Mouse (Mus musculus) heart, embryonic 13.5 days (tissue): ENCODE measurements around the gene Zfp954. TPM values are rescaled to one million over a fixed set of nuclear protein-coding genes. Genes with fewer than 3 reads are reported as not detected.
"Not testable (repeated sequence)": the region's sequence is repeated elsewhere in the genome, so short reads cannot be mapped to it uniquely, and the experiment has no call there.

Experiments used
- ATAC-seq: fragments of 200-750 bp; cut with Nextera tagmentation; 2 replicates; pipeline ENCODE4 v1.8.0; 2017; ENCODE audit warnings: moderate TSS enrichment; ENCODE audit not compliant: insufficient number of reproducible peaks, low FRiP score, low TSS enrichment; ENCODE audit errors: extremely low read depth
- H3K27ac ChIP-seq: fragments of 300-500 bp; sonication (generic); replicated peaks from 2 replicates; pipeline ENCODE4 v1.5.1; 2015; ENCODE audit warnings: moderate library complexity, mild to moderate bottlenecking, inconsistent platforms
- H3K27me3 ChIP-seq: fragments of 300-500 bp; sonication (generic); replicated peaks from 2 replicates; pipeline ENCODE4 v1.6.1; 2015; ENCODE audit warnings: mild to moderate bottlenecking, inconsistent platforms
- H3K36me3 ChIP-seq: fragments of 300-500 bp; sonication (generic); 2 replicates; pipeline ENCODE4 v1.6.1; 2015; ENCODE audit warnings: mild to moderate bottlenecking, inconsistent platforms
- H3K4me1 ChIP-seq: fragments of 300-500 bp; sonication (generic); 2 replicates; pipeline ENCODE4 v1.6.1; 2015; ENCODE audit warnings: inconsistent platforms
- H3K4me2 ChIP-seq: fragments of 300-500 bp; sonication (generic); 2 replicates; pipeline ENCODE4 v1.6.1; 2015; ENCODE audit warnings: inconsistent platforms, mild to moderate bottlenecking, moderate library complexity
- H3K4me3 ChIP-seq: fragments of 300-500 bp; sonication (generic); 2 replicates; pipeline ENCODE4 v1.5.1; 2015; ENCODE audit warnings: moderate library complexity, mild to moderate bottlenecking, inconsistent platforms
- H3K9ac ChIP-seq: fragments of 300-500 bp; sonication (generic); 2 replicates; pipeline ENCODE4 v1.6.1; 2015; ENCODE audit warnings: inconsistent platforms, mild to moderate bottlenecking, moderate library complexity
- H3K9me3 ChIP-seq: fragments of 300-500 bp; sonication (generic); 2 replicates; pipeline ENCODE4 v1.6.1; 2016; ENCODE audit warnings: inconsistent platforms
- WGBS: fragments of 180-500 bp; shearing (Covaris S2); methylation state at CpG from one replicate; pipeline ENCODE4 v1.1.7; 2015; ENCODE audit warnings: mixed read lengths; 5-methylcytosine and 5-hydroxymethylcytosine counted together
- polyA plus RNA-seq: library from polyadenylated mRNA; unstranded; fragments of >200 nt; fragmentation: Nextera tagmentation; extraction: Ambion mirVana; gene quantifications from 2 replicates; pipeline ENCODE4 v1.2.1, GENCODE M21; 2015

Gene Zfp954
- polyA plus RNA-seq: 6.6 and 7.4 TPM in 2 replicates

DNA sequence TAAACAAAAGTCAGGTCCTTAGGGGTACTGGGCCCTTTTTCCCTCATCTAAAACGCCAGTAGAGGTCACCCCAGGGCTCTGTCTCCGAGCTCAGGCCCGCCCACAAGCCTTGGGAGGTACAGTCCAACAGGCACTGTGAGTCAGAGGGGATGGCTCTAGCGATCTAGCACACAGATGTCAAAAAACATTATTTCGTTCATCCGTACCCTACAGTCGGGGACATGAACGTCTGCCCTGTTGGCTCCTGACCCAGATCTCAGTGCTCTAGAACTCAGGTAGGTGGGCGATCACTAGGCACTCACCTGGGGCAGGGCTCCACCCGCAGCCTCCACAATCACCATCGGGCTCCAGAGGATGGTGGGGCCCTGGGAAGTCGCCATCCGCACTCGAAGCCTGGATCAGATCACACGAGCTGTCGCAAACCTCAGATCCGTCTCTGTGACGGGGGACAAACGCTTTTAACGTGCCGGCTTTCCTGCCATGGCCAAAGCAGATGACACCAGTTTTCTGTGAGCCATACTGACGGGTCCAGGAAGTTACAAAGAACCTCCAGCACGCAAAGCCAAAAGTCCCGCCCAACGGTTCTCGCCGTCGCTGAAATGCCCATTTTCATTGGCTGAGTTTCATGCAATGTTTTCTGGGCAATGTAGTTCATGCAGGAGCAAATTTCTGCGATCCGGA is at the start of gene Zfp954:
Gene Zfp954 (minus strand): TSS at position 568 of the 681 bp plus-strand sequence.
- peaks cover 37% of the 10 kb centered on the region for H3K36me3 ChIP-seq
- H3K4me3 ChIP-seq: peak within 1 kb of the TSS; percentile 73
- ATAC-seq: peak; percentile 78; the same call in 1 of the 2 replicates
- peak within 1 kb of the TSS; percentile 67; the same call in 1 of the 2 replicates for H3K27ac ChIP-seq
- peak within 1 kb of the TSS; percentile 83 for H3K9ac ChIP-seq
- H3K4me2 ChIP-seq: peak within 1 kb of the TSS; percentile 70
- no peaks in the 10 kb centered on the region for H3K27me3 ChIP-seq
- WGBS: under 1% methylated on average over 30 of the region's 30 CpGs
- H3K9me3 ChIP-seq: no peaks in the 10 kb centered on the region
- H3K4me1 ChIP-seq: peaks cover 11% of the 10 kb centered on the region

DNA sequence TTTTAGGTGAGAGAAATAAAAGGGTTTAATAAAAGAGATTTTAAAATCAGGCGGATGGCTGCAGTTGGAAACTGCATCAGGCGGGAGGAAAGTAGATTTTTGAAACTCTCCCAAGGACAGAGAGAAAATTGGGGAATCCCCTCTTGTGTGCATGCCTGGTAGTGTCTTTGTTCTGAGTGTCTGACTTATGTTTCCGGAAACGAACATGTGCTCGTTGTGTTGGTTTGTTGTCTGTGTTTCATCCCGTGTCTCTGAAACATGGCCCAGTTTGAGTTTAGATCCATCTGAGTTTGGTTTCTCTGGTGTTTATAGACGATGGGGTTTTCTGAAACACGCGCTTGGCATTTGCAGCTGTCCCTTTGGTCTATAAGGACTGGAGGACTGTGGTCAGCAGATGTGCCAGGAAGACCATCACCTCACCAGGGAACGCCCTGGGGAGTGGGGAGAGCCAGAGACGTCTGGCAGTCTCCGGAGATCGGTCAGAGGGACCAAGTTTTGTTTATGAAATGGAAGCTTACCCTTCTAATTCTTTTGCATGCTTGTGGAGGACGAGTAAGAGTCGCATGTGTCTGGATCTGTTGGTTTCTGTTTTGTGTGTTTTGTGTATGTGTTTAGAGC is 24.8 kb upstream of the Zfp954 start:
- ATAC-seq: no peak
- H3K27me3 ChIP-seq: no peaks in the 10 kb centered on the region
- H3K4me3 ChIP-seq: no peak overlapping the region
- H3K9me3 ChIP-seq: peaks cover 11% of the 10 kb centered on the region; the same call in 1 of the 2 replicates
- WGBS: 78% methylated on average over 15 of the region's 15 CpGs
- no peak overlapping the region for H3K4me2 ChIP-seq
- no peak overlapping the region for H3K9ac ChIP-seq
- H3K36me3 ChIP-seq: no peaks in the 10 kb centered on the region
- no peak overlapping the region for H3K27ac ChIP-seq
- no peaks in the 10 kb centered on the region for H3K4me1 ChIP-seq

DNA sequence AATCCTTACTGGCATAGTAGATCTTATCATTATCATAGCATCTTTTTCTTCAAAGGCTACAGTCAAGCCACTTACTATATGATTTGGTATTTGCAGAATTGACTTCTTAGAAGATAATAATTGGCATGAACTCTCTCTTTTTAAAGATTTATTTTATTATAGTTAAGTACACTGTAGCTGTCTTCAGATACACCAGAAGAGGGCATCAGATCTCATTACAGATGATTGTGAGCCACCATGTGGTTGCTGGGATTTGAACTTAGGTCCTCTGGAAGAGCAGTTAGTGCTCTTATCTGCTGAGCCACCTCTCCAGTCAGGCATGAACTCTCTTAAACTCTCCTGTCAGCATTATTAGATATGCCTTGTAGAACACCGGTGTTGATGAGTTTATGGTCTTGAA is 22.9 kb upstream of the Zfp954 start:
- no peak overlapping the region for H3K4me2 ChIP-seq

DNA sequence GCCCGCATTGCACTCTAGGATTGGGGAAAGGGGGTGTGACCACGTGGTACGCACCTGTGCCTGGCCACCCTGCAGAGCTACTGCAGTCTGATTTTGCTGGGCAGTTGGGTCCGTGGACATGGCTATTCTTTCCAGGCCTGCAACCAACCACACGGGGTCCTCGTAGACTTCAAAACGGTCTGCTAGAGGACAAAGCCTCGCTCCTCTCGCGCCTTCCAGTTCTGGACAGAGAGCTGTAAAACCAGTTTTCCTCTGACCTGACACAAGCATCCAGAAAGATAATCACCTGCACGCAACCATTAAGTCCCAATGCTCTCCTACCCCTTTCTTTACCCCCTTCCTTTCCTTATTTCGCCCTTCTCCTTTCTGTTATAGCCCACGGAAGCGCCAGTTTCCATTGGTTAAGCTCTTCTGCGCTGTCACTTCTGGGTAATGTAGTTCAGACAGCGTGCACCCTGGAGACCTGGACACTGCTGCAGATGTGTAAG is 15.1 kb upstream of the Zfp954 start, which contains the start of gene Zfp773:
Gene Zfp773 (minus strand): TSS at position 377 of the 488 bp plus-strand sequence.
- Histone ChIP-seq H3K9ac (peak within 1 kb of the TSS; percentile 82), H3K4me1 (no peaks in the 10 kb centered on the region), H3K27me3 (no peaks in the 10 kb centered on the region), H3K4me2 (peak within 1 kb of the TSS; percentile 67), H3K9me3 (no peaks in the 10 kb centered on the region), H3K36me3 (peaks cover 2% of the 10 kb centered on the region; the same call in 1 of the 2 replicates), H3K27ac (no peak within 1 kb of the TSS), H3K4me3 (peak within 1 kb of the TSS; percentile 61)
- peak; percentile 80; the same call in 1 of the 2 replicates for ATAC-seq
- 5% methylated on average over 16 of the region's 16 CpGs for WGBS

More for the DNA sequence above, 22.9 kb upstream of the Zfp954 start:
- Histone ChIP-seq H3K4me3 (no peak overlapping the region), H3K9ac (no peak overlapping the region), H3K9me3 (peaks cover 11% of the 10 kb centered on the region; the same call in 1 of the 2 replicates), H3K4me1 (no peaks in the 10 kb centered on the region), H3K36me3 (no peaks in the 10 kb centered on the region), H3K27ac (no peak overlapping the region), H3K27me3 (no peaks in the 10 kb centered on the region)
- WGBS: 93% methylated on average over 1 of the region's 1 CpGs
- no peak for ATAC-seq

DNA sequence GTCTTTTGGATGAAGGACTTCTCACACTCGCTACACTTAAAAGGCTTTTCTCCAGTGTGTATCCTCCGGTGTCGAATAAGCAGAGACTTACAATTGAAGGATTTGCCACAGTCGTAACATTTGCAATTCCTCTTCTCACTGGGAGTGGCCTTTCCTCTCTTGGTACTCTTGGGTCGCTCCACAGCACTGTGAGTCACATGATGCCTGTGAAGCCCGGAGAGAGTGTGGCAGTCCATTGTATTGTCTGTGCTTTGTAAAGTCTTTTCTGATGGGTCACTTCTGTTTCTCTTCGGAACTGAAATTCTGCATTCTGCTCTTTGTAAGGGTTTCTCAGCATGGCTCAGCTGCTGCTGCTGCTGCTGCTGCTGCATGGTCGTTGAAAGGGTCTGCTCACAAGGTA is 11.5 kb upstream of the Zfp954 start:
- Histone ChIP-seq H3K9me3 (0 out of 2 replicates have a peak, but pooled peaks cover under 1% of the 10 kb centered on the region), H3K9ac (no peak overlapping the region), H3K4me3 (no peak overlapping the region), H3K27me3 (no peaks in the 10 kb centered on the region), H3K4me1 (no peaks in the 10 kb centered on the region), H3K36me3 (peaks cover 2% of the 10 kb centered on the region; the same call in 1 of the 2 replicates), H3K27ac (no peak overlapping the region), H3K4me2 (no peak overlapping the region)
- ATAC-seq: no peak
- 66% methylated on average over 8 of the region's 8 CpGs for WGBS

DNA sequence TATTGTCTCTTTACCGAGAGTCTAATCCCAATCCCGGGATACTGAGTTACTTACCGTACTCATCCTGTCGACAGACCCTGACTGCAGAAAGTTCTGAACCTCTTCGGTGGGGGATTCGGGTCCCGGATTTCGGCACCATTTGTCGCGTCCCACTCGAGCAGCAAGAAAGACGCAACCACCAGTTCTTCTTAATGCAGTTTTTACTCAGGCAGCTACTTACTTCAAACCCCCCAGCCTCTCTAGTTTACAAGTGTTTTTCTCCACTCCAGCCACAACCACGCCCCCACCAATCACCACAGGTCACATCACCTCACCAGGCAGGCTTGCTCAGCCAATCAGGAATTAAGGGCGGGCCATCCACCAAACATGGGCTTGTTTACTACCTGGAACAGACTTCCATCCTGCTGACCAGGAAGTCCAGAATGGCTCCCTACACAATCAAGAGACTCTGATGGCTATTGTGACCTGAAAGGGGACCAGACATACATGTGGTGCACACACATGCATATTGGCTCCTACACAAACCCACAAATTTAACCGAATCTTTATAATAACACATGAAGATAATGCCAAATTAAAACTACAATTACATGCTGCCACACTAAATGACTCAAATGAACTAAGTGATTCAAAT is 9.3 kb upstream of the Zfp954 start:
- H3K27ac ChIP-seq, H3K4me2 ChIP-seq, H3K27me3 ChIP-seq, H3K9ac ChIP-seq, H3K9me3 ChIP-seq, H3K4me1 ChIP-seq, ATAC-seq, H3K36me3 ChIP-seq, H3K4me3 ChIP-seq: not testable (repeated sequence)
- 86% methylated on average over 15 of the region's 15 CpGs for WGBS

DNA sequence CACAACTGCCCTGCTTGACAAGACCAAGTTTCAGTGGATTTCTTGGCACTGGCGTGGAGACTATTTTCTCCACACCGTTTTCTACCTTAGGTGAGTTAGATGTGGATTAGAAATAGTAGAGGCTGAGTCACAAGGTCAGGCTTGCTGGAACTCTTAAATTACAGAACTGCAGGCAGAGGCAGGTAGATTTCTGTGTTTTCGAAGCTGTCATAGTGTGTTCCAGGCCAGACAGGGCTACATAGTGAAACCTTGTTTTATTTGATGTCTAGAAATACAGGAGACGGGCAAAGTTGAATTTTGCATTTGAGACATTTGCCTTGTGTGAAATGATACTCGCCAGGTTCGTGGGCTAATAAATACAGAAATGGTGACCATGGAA is 303 bp upstream of the Zfp954 start:
- Histone ChIP-seq H3K9ac (peak overlapping the region; percentile 65), H3K4me3 (peak overlapping the region; percentile 73), H3K27me3 (no peaks in the 10 kb centered on the region), H3K36me3 (peaks cover 32% of the 10 kb centered on the region), H3K4me1 (peaks cover 11% of the 10 kb centered on the region), H3K9me3 (no peaks in the 10 kb centered on the region), H3K4me2 (peak overlapping the region; percentile 70), H3K27ac (no peak overlapping the region)
- 48% methylated on average over 6 of the region's 6 CpGs for WGBS
- ATAC-seq: no peak

DNA sequence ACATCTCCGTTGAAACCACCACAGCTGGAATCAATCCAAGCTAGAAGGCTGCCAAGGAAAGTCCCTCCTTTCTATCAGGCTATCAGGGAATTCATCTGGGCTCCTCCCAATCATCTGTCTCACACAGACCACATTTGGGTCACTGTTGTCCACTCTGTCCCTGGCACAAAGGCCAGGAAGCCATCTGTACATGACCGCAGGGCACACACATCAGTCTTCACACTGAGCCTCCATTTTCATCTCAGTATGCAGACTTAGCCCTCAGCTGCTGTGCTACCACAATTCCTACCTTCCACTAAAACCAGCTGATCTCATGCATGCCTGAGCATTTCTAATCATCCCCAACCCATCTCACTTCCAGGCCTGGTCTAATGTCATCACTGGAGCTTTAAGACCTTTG is 2.8 kb downstream of the Zfp954 start:
- no peak overlapping the region for H3K27ac ChIP-seq
- no peaks in the 10 kb centered on the region for H3K27me3 ChIP-seq
- no peaks in the 10 kb centered on the region for H3K9me3 ChIP-seq
- no peak for ATAC-seq
- 84% methylated on average over 2 of the region's 2 CpGs for WGBS
- no peak overlapping the region for H3K4me3 ChIP-seq
- H3K9ac ChIP-seq: no peak overlapping the region
- H3K4me1 ChIP-seq: peaks cover 11% of the 10 kb centered on the region
- no peak overlapping the region for H3K4me2 ChIP-seq
- peaks cover 62% of the 10 kb centered on the region for H3K36me3 ChIP-seq

DNA sequence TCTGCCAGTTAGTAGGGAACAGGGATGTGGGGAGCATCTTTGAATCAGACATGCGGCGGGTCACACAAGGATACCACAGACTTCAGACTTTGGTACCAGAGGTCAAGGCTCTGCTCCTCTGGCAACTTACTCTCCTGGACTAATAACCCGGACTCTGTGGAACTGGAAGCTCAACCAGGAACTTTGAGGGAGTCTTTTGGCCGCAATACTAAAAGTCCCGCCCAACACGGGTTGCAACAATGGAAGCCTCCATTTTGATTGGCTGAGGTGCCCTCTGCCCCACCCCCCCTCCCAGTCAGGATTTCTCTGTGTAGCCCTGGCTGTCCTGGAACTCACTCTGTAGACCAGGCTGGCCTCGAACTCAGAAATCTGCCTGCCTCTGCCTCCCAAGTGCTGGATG is 12.8 kb downstream of the Zfp954 start:
- no peak overlapping the region for H3K9ac ChIP-seq
- H3K4me1 ChIP-seq: no peaks in the 10 kb centered on the region
- no peak for ATAC-seq
- no peaks in the 10 kb centered on the region for H3K27me3 ChIP-seq
- peaks cover 12% of the 10 kb centered on the region; the same call in 1 of the 2 replicates for H3K9me3 ChIP-seq
- no peak overlapping the region for H3K4me3 ChIP-seq
- H3K27ac ChIP-seq: no peak overlapping the region
- no peak overlapping the region for H3K4me2 ChIP-seq
- 0 out of 2 replicates have a peak, but pooled peaks cover under 1% of the 10 kb centered on the region for H3K36me3 ChIP-seq
- 80% methylated on average over 7 of the region's 7 CpGs for WGBS
